ENCODE assay signal across 14 mouse cellular contexts in the genomic region with DNA sequence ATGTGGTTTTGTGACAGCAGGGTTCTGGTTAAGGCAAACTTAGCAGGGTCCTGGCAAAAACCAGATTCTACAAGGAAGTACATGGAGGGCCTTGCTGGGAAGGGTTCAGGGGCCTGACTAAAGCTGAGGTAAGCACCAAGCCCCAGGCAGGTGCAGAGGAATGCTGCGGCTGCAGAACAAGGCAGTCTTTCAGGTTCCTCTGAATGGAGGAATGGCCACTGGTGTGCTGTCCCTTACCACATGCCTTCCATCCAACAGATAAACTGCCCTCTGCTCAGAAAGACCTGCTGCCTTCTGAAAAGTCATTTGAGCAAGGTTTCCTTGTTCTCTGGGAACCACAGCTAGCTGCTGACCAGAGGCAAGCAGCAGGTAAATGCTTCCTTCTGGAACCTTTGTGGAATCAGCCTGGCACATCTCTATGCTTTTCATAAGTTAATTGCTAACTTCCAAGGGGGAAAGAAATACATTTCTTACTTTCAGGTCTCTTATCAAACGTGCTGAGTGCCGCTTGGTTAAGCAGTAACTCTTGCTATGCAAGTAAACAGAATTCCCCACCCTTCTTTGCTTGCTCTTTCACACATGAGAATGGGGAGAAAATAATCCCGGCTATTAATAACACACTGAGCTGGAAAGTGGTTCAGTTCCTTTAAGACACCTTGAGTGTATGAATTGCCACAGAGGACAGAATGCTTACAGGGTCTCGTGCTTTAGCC.
DNase-seq lines count a peak whose midpoint lies in the region; ATAC-seq and TF ChIP-seq lines count a peak whose summit lies in the region.
"Had no signal": no experiment of that assay in that cellular context is flagged by ENCODE, and none has a peak within 500 bp of the region (broad histone marks: within the 10 kb centered on the region; RNA-seq: fewer than 3 reads in every experiment).

No protein-coding gene starts in this region.

- H3K27me3 ChIP-seq in Patski: no peaks in the 10 kb centered on the region
- H3K27me3 ChIP-seq: embryonic facial prominence, embryonic 15.5 days; forebrain, embryonic 13.5 days; limb, embryonic 13.5 days had no signal

- POLR2A ChIA-PET in Patski (lab: Charles Lee): no interaction called here

- DNase-seq in Patski (ENCODE audit: low read depth, low spot score): no peak
- DNase-seq in kidney, adult 18-20 months: peak; percentile 53
- peak; percentile 16 to 65 for DNase-seq in kidney, postnatal 25 days
- peak; percentile 44 for DNase-seq in lung, postnatal 25 days (ENCODE audit: low spot score)
- DNase-seq in layer of hippocampus, postnatal 25 days (ENCODE audit: extremely low spot score in 1 of 2, low spot score in 1 of 2): no peak
- DNase-seq in frontal cortex, postnatal 36 days (ENCODE audit: low spot score in 2 of 2): no peak
- no peak for DNase-seq in spleen, postnatal 4 days (ENCODE audit: low spot score in 2 of 2)
- no peak for DNase-seq in testis, postnatal 14 days (ENCODE audit: low spot score)
- DNase-seq: adrenal gland, postnatal 36 days; heart, postnatal 36 days; layer of hippocampus, postnatal 36 days had no signal

- in situ Hi-C loops in Patski (cut with MboI; ENCODE audit: low pct_unique_long_range_greater_than_20kb): no loop called here

- TF ChIP-seq CTCF in Patski (IDR thresholded peaks at IDR 0.05): no peak

- peak; percentile 12 for ATAC-seq in Patski
- ATAC-seq: forebrain, embryonic 13.5 days had no signal

- CTCF ChIA-PET in Patski (lab: Charles Lee): no interaction called here

Comparison
In these comparisons a context has a peak if more than half of its experiments do, and no peak if none do; other contexts are left out.
1. DNase-seq: peak in kidney, adult 18-20 months (single experiment), kidney, postnatal 25 days (2 of 2) and lung, postnatal 25 days (single experiment); none in Patski (single experiment), layer of hippocampus, postnatal 25 days (0 of 2), frontal cortex, postnatal 36 days (0 of 2), spleen, postnatal 4 days (0 of 2) and testis, postnatal 14 days (single experiment).